Mouse (Mus musculus) liver, embryonic 14.5 days (tissue): ENCODE data around the gene Ptk7.

Experiments used
- CTCF ChIP-seq: IDR thresholded peaks from 2 replicates; pipeline ENCODE4 v1.5.1; 2016; ENCODE audit warnings: antibody characterized with exemption, low read depth, control low read depth
- EP300 ChIP-seq: IDR thresholded peaks from 2 replicates; pipeline ENCODE4 v1.6.1; 2016; ENCODE audit warnings: antibody characterized with exemption, low read depth

- no peak for TF ChIP-seq CTCF
- no peak for TF ChIP-seq EP300
Measured at GRCm38 (mm10) chr17:46629685-46630441, 559 bp upstream of the Ptk7 start.
